Mouse (Mus musculus): ENCODE measurements around the gene Ehbp1. TPM values are rescaled to one million over a fixed set of nuclear protein-coding genes. Genes with fewer than 3 reads are reported as not detected.

The Ehbp1 gene
- total RNA-seq, 2 experiments from 2014 or later = 55.0 to 57.8 TPM

DNA sequence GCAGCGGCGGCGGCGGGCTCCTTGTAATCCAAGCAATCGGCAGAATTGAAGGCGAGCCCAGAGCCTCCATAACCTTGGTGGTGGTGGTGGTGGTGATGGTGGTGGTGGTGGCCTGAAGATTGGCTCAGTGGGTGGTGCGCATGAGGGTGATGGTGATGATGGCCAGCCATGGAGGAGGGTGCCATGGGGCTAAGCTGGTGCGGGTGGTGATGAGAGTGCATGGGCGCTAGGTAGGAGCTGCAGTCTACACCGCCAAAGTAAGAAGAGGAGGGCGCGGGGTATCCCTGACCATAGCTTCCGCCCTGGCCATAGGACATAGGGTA lies 345.8 kb downstream of the Ehbp1 start:
- Histone ChIP-seq H3K4me3 (peak overlapping the region; percentile 34), H3K27ac (peak overlapping the region; percentile 24; the same call in 1 of the 2 replicates)
- intact Hi-C loops (cut with DNase I) = loop anchor here (10.0 kb wide), 1 partner anchor 209 kb away; no protein-coding TSS in a partner anchor
- no peak for TF ChIP-seq CTCF (IDR thresholded peaks at IDR 0.05)
- no peak for DNase-seq (ENCODE audit: extremely low spot score in 1 of 2, low spot score in 2 of 2)

DNA sequence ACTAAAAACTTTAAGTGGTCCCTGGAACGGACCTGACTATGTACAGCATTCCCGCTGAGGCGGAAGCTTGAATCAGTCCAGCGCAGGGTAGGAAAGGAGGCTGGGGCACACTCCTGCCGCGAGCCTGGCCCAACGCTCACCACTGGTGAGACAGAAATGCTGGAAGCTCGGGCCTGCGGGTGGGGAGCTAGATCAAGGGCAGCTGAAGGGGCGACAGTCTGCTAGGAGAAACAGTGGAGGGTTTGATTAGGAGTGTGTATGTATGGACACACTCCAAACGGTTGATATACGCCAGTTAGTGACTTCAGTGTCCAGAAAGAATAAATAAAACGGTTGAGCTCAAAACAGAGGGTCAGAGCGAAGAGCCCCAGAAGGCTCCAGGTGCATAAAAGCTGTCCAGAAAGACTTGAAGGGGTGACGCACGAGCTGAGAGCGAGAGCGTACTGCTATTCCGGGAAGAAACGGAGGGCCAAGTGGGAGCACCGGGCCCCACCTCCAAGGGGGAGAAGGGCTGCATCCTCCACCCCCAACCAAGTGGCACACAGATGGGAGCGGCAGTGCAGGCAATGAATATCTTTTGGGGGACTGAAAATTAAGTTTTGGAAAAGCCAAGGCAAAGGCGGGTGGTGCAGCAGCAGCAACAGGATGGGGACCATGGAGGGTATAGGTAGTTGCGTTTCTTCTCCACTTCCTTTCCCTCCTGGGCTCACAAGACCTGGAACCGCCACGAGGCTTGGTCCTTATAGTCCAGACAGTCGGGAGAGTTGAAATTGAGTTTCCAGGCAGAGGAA lies 346.4 kb downstream of the Ehbp1 start:
- no peak for TF ChIP-seq CTCF (IDR thresholded peaks at IDR 0.05)
- DNase-seq (ENCODE audit: extremely low spot score in 1 of 2, low spot score in 2 of 2) = no peak
- H3K4me3 ChIP-seq = no peak overlapping the region
- no peak overlapping the region for H3K27ac ChIP-seq
- intact Hi-C loops (cut with DNase I) = loop anchor here (10.0 kb wide), 1 partner anchor 209 kb away; no protein-coding TSS in a partner anchor

DNA sequence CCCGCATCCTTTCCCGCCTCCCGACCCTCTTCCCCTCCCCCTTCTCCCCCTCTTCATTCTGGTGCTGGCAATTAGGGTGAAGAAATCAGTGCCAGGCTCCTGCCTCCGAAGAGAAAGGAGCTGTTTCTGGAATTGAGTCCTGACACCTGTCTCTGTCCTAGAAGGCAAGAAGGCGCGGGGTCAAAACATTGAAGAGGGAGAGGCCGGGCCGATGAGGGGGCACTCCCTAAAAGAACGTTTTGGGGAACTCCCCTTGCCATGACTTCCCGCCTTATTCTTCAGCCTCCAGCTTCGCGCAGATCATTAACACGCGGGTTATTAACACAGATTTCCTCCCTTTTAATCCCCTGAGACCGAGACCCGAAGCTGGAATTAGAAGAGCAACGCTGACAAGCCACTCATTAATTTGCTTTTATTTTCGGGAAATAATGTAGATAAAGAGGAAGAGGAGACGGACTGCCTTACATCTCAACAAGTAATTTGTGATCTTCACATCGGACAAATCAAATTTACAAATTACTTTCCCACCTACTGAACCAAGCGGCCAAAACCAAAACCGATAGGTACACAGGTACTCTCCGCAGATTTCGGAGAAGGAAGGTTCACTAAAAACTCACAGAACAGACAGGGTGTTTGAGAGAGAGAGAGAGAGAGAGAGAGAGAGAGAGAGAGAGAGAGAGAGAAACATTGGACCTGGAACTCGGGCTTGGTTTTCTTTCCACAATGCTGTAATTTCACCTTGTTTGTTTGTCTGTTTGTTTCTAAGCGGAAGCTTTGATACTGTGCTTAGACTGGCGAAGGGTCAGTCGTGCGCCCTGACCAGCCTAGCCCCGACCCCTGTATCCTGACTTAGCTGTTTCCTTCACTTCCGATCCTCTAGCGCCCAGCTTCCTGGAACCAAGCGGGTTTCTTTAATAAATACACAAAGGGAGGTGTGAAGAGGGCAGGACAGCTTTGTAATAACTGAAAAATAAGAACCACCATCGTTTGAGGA lies 347.4 kb downstream of the Ehbp1 start:
- no peak for TF ChIP-seq CTCF (IDR thresholded peaks at IDR 0.05)
- DNase-seq (ENCODE audit: extremely low spot score in 1 of 2, low spot score in 2 of 2) = no peak
- Histone ChIP-seq H3K4me3 (no peak overlapping the region), H3K27ac (no peak overlapping the region)
- intact Hi-C loops (cut with DNase I) = loop anchor here (10.0 kb wide), 1 partner anchor 210 kb away; no protein-coding TSS in a partner anchor

DNA sequence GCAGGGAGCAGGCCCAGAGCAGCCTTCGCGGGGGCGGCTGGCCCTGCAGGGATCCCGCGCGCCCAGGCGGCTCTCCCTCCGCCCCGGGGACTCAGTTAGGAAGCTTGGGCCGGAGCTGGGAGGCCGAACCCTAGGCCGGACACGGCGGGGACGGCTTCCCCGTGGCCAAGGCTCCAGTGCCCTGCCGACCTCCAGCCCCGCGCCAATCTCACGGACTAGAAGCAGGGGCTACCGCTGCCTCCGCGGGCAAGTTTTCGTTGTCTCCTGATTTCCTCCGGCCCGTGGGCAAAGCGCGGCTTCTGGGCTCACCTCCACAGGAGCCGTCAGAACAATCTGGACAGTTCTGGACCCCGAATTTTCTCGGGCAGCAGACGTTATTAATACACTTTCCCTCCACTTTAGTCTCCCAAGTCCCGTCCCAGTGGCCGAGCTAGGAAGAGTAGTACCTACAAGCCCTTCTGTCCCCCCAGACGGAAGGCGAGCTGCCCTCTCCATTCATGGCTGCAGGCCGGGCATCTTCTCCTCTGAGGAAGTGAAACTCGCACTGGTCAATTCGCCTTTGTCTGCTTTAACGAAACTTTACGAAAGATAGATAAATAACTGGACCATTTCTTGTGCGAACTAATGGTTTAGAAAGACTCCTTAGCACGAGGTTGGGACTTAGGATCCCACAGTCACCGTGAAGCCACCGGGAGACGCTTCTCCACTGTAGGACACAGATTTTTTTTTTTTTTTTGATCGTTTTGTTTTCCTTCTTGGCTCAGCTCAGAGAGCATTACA lies 348.3 kb downstream of the Ehbp1 start:
- Histone ChIP-seq H3K27ac (no peak overlapping the region), H3K4me3 (no peak overlapping the region)
- intact Hi-C loops (cut with DNase I) = loop anchor here (10.0 kb wide), 1 partner anchor 211 kb away; no protein-coding TSS in a partner anchor
- DNase-seq (ENCODE audit: extremely low spot score in 1 of 2, low spot score in 2 of 2) = peak in 1 of 2 experiments; percentile 21
- TF ChIP-seq CTCF (IDR thresholded peaks at IDR 0.05) = no peak

DNA sequence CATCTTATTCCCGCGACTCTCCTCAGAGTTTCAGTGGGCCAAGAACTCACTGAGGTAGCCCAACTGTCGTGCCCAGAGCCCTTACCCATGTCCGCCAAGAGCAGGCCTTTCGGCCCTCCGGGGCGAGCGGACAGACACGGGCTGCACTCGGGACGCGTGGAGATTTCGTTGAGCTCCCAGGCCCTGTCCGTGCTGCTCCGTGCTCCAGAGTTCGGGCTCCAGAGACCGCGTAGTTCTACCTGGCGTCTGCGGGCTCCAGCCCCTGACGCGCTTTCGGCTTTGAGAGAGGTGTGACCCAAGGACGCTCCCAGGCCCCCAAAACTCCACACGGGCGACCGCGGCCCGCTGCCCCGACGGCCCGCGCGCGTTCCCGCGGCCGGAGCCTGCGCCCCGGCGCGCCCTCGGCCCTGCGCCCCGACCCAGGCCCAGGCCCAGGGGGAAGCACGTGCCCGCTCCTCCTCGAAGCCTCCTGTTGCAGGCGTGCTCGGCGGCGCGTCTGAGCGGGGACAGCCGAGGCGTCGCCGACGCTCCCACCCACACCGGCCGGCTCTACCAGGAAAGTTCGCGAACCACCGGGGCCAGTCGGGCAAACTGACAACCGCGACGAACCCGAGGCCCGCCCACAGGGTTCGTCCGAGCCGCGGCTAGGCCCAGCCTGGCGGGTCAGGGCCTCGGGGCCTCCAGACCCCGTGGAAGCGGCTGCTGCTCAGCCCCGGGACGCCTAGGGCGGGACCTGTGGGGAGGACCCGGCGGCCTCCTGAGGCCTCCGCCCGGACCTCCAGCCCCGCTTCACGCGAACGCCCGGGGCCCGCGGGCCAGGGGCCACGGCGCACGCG lies 349.1 kb downstream of the Ehbp1 start:
- H3K4me3 ChIP-seq = no peak overlapping the region
- intact Hi-C loops (cut with DNase I) = loop anchor here (10.0 kb wide), 1 partner anchor 212 kb away; no protein-coding TSS in a partner anchor
- no peak for DNase-seq (ENCODE audit: extremely low spot score in 1 of 2, low spot score in 2 of 2)
- no peak for TF ChIP-seq CTCF (IDR thresholded peaks at IDR 0.05)
- no peak overlapping the region for H3K27ac ChIP-seq

DNA sequence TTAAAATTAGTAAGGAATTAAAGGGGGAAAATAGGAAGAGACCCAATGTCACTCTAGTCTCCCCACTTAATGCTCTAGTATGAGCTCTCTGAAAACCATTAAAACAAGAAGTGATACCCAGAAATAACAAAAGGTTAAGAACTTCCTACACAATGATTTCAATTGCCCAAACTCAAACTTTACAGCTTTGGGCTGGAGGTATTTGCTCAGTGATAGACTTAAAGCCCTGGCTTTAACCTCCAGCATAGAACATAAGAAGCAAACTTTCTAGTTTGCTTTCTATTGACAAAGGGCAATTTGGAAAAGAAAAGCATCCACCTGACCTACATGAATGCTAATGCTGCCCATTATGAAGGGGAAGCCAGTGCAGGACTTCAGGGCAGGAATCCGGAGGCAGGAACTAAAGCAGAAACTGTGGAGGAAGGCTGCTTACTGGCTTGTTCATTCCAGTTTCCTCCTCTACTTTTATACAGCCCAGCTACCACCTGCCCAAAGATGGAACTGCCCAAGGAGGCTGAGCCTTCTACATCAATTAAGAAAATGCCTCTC lies 353.6 kb downstream of the Ehbp1 start:
- intact Hi-C loops (cut with DNase I) = loop anchor here (10.0 kb wide), 1 partner anchor 324 kb away; no protein-coding TSS in a partner anchor
- H3K27ac ChIP-seq = no peak overlapping the region
- no peak for DNase-seq (ENCODE audit: extremely low spot score in 1 of 2, low spot score in 2 of 2)
- H3K4me3 ChIP-seq = no peak overlapping the region
- TF ChIP-seq CTCF (IDR thresholded peaks at IDR 0.05) = no peak

DNA sequence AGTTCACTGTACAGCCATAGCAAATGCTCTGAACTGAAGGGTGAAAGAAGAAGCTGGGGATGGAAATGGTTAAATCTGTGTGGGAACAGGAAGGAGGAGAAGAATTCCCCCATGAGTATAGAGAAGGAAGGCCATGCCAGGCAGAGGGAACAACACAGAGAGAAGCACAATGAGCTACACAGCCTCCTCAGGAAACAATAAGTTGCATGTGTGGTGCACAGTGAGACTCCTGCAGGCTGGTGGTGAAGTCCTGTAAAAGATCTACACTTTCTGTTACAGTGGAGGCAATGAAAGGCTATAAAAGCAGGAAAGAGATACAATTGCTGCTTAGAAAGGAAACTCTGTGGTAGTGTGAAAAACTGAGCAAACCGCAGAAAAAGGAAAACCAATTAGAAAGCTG lies 357.0 kb downstream of the Ehbp1 start:
- no peak for DNase-seq (ENCODE audit: extremely low spot score in 1 of 2, low spot score in 2 of 2)
- TF ChIP-seq CTCF (IDR thresholded peaks at IDR 0.05) = no peak
- intact Hi-C loops (cut with DNase I) = loop anchor here (10.0 kb wide), 1 partner anchor 320 kb away; no protein-coding TSS in a partner anchor
- H3K4me3 ChIP-seq = no peak overlapping the region
- H3K27ac ChIP-seq = no peak overlapping the region

DNA sequence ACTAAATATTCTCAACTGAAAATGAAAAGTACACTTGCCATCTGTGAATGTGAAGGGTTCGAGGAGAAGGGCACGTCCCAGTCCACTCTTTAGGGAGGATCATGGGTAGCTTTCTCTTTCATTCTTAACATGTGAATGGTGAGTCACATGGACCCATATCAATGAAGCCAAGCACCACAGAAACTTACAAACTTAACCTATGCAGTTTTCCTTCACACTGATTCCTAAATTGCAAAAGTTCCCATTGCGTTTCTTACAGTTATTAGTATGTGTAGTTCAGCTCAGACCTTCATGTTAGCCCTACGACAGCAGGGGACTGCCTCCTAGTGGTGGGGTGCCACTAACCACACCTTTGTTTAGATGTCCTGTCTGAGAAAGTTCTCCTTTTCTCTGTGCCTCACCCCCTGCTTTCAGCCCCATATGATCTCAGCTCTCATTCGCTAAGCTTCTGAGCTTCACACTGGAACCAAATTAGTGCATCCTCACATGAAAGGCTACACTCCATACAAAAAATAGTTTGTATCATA lies 368.0 kb downstream of the Ehbp1 start:
- intact Hi-C loops (cut with DNase I) = no loop called here
- Histone ChIP-seq H3K27ac (no peak overlapping the region), H3K4me3 (no peak overlapping the region)
- no peak for DNase-seq (ENCODE audit: extremely low spot score in 1 of 2, low spot score in 2 of 2)
- peak; percentile 26 for TF ChIP-seq CTCF (IDR thresholded peaks at IDR 0.05)

DNA sequence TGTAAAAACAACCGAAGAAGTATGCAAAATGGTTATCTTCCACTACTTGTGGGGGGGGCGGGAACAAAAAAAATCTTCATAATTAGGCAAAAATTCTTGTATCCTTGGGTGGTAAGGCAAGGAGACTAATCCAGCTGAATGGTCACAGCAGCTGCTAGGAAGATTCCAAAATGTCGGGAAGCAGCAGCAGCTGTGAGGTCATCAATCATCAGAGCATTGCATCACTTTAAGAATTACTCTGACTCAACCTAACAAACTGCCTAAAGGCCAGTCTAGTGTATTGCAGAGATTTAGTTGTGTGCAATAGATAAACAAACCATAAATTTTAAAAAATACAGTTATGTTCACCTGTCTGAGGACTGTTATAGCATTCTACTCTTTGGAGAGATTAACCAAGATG lies 368.5 kb downstream of the Ehbp1 start:
- H3K27ac ChIP-seq = no peak overlapping the region
- intact Hi-C loops (cut with DNase I) = no loop called here
- H3K4me3 ChIP-seq = no peak overlapping the region
- no peak for TF ChIP-seq CTCF (IDR thresholded peaks at IDR 0.05)
- no peak for DNase-seq (ENCODE audit: extremely low spot score in 1 of 2, low spot score in 2 of 2)

DNA sequence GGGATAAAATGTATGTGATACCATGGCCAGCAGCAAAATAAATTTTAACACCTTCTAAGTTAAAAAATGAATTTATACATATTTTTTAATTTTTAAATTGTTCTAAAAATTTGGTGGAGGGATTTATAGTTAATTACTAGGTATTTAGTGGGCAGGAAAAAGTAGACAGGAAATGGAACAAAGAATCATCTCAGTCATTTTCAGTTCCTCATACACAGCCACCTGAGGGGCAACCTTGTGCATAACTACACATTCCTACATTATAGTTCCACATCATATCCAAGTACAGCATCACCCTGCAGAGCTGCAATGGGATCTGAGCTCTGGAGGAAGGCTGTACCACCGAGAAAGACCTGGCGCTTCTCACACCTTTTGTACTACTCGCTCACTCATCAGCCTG lies 373.2 kb downstream of the Ehbp1 start:
- no peak overlapping the region for H3K4me3 ChIP-seq
- intact Hi-C loops (cut with DNase I) = no loop called here
- TF ChIP-seq CTCF (IDR thresholded peaks at IDR 0.05) = no peak
- DNase-seq (ENCODE audit: extremely low spot score in 1 of 2, low spot score in 2 of 2) = no peak
- H3K27ac ChIP-seq = no peak overlapping the region

Other genes with a start within 250 kb of the Ehbp1 start
- 1 to 10 TPM; 5.6 to 6.1 TPM for gene Tmem17, start 169.8 kb upstream of the Ehbp1 start, total RNA-seq (2021)

All from left cerebral cortex, adult 2 months (tissue).